Comparison of ENCODE assay signal across 19 mouse cellular contexts in genomic region chr2:180910928-180911327, GRCm38 (mm10). TPM values are rescaled to one million over a fixed set of nuclear protein-coding genes. Genes with fewer than 3 reads are reported as not detected.
DNase-seq lines count a peak whose midpoint lies in the region; ATAC-seq and TF ChIP-seq lines count a peak whose summit lies in the region.
"Had no signal": no experiment of that assay in that cellular context is flagged by ENCODE, and none has a peak within 500 bp of the region (broad histone marks: within the 10 kb centered on the region; RNA-seq: fewer than 3 reads in every experiment).

No protein-coding gene starts in this region.

- no peak for ATAC-seq in neural tube, embryonic 11.5 days (ENCODE audit: insufficient read depth, low FRiP score, low TSS enrichment)
- peak; percentile 21; the same call in 1 of the 2 replicates for ATAC-seq in stomach, postnatal 0 days (ENCODE audit: low FRiP score, low TSS enrichment)
- no peak for ATAC-seq in inflammation-experienced regulatory T-cells, adult 6 months
- ATAC-seq: forebrain, embryonic 15.5 days had no signal

- TF ChIP-seq EP300 in stomach, postnatal 0 days (optimal IDR thresholded peaks at IDR 0.05), result no peak

- no peaks in the 10 kb centered on the region for H3K4me1 ChIP-seq in neural tube, embryonic 11.5 days (ENCODE audit: control insufficient read depth, insufficient read depth, low read length)
- no peaks in the 10 kb centered on the region for H3K4me1 ChIP-seq in stomach, postnatal 0 days (replicated peaks; ENCODE audit: control insufficient read depth, insufficient read depth)

- H3K4me2 ChIP-seq in neural tube, embryonic 11.5 days (ENCODE audit: low read depth), result no peak overlapping the region
- no peak overlapping the region for H3K4me2 ChIP-seq in stomach, postnatal 0 days (replicated peaks; ENCODE audit: low read depth)
- H3K4me2 ChIP-seq: embryonic facial prominence, embryonic 12.5 days; forebrain, embryonic 15.5 days; heart, embryonic 13.5 days; hindbrain, embryonic 15.5 days had no signal

- H3K9ac ChIP-seq in neural tube, embryonic 11.5 days (ENCODE audit: low read length), result no peak overlapping the region
- no peak overlapping the region for H3K9ac ChIP-seq in stomach, postnatal 0 days (ENCODE audit: low read length)
- H3K9ac ChIP-seq: embryonic facial prominence, embryonic 12.5 days; forebrain, embryonic 15.5 days; heart, embryonic 13.5 days; hindbrain, embryonic 15.5 days had no signal

- peaks cover 25% of the 10 kb centered on the region for H3K36me3 ChIP-seq in neural tube, embryonic 11.5 days (ENCODE audit: control insufficient read depth, insufficient read depth, low read length)
- peaks cover 31% of the 10 kb centered on the region for H3K36me3 ChIP-seq in stomach, postnatal 0 days (ENCODE audit: control insufficient read depth, insufficient read depth, low read length)

- H3K27me3 ChIP-seq in neural tube, embryonic 11.5 days (ENCODE audit: control insufficient read depth, insufficient read depth, low read length), result no peaks in the 10 kb centered on the region
- no peaks in the 10 kb centered on the region for H3K27me3 ChIP-seq in stomach, postnatal 0 days (ENCODE audit: control insufficient read depth, insufficient read depth, low read length)
- H3K27me3 ChIP-seq: embryonic facial prominence, embryonic 12.5 days; forebrain, embryonic 15.5 days; heart, embryonic 13.5 days; hindbrain, embryonic 15.5 days had no signal

- peak in 1 of 2 experiments; percentile 47 for DNase-seq in layer of hippocampus, adult 2 months (ENCODE audit: low spot score in 2 of 2)
- no peak for DNase-seq in layer of hippocampus, postnatal 14 days (ENCODE audit: low spot score in 2 of 2)
- DNase-seq in neural tube, embryonic 11.5 days (ENCODE audit: low spot score), result peak; percentile 5
- DNase-seq in neural tube, embryonic 10.5 days (ENCODE audit: extremely low spot score, low spot score), result no peak
- DNase-seq in stomach, postnatal 0 days (ENCODE audit: low spot score), result no peak
- DNase-seq: adrenal gland, postnatal 10 days; cerebellum, adult 11-12 months; cerebellum, adult 9-10 months; cerebellum, postnatal 25 days; gastrocnemius, postnatal 36 days; heart, adult 11 months; heart, postnatal 36 days had no signal

- WGBS in neural tube, embryonic 11.5 days, result 93% methylated on average over 12 of the region's 12 CpGs
- WGBS in stomach, postnatal 0 days, result 92% methylated on average over 12 of the region's 12 CpGs

- peak overlapping the region; percentile 61 for H3K27ac ChIP-seq in layer of hippocampus, adult 2 months
- no peak overlapping the region for H3K27ac ChIP-seq in neural tube, embryonic 11.5 days (ENCODE audit: low read depth, low read length)
- no peak overlapping the region for H3K27ac ChIP-seq in stomach, postnatal 0 days (replicated peaks)
- H3K27ac ChIP-seq: embryonic facial prominence, embryonic 12.5 days; forebrain, embryonic 15.5 days; heart, embryonic 13.5 days; hindbrain, embryonic 15.5 days had no signal

- H3K4me3 ChIP-seq in layer of hippocampus, adult 2 months, result no peak overlapping the region
- H3K4me3 ChIP-seq in neural tube, embryonic 11.5 days (ENCODE audit: low read depth, low read length), result no peak overlapping the region
- no peak overlapping the region for H3K4me3 ChIP-seq in stomach, postnatal 0 days (ENCODE audit: low read depth, low read length)
- H3K4me3 ChIP-seq: embryonic facial prominence, embryonic 12.5 days; forebrain, embryonic 15.5 days; heart, embryonic 13.5 days; hindbrain, embryonic 15.5 days had no signal

- H3K9me3 ChIP-seq in neural tube, embryonic 11.5 days (ENCODE audit: control insufficient read depth, low read length), result no peaks in the 10 kb centered on the region
- no peaks in the 10 kb centered on the region for H3K9me3 ChIP-seq in stomach, postnatal 0 days (ENCODE audit: control insufficient read depth, low read length)
- H3K9me3 ChIP-seq: embryonic facial prominence, embryonic 12.5 days; forebrain, embryonic 15.5 days; heart, embryonic 13.5 days; hindbrain, embryonic 15.5 days had no signal

- TF ChIP-seq CTCF in layer of hippocampus, adult 2 months (conservative IDR thresholded peaks at IDR 0.05), result 0 out of 2 replicates have a peak, but pooled peaks have one; percentile 23
- no peak for TF ChIP-seq CTCF in stomach, postnatal 0 days (IDR thresholded peaks at IDR 0.05; ENCODE audit: low read depth)

RNA-seq across cellular contexts. Expression of gene Ythdf1, which starts 9.8 kb away (rescaled TPM):
- 10 to 100 TPM; 54.1 to 54.2 TPM for total RNA-seq in layer of hippocampus, adult 2 months (2021)
- total RNA-seq in layer of hippocampus, postnatal 14 days (2021), result 10 to 100 TPM; 63.5 to 65.7 TPM
- 75.7 and 77.9 TPM in 2 replicates for polyA plus RNA-seq in neural tube, embryonic 11.5 days (2014; fragmentation: Nextera tagmentation; extraction: Ambion mirVana)
- polyA plus RNA-seq in stomach, postnatal 0 days (2015; fragmentation: Nextera tagmentation; extraction: Ambion mirVana), result 26.2 and 27.6 TPM in 2 replicates
- 10 to 100 TPM in 2 of 3 experiments, 1 to 10 TPM in 1; 8.7 to 13.0 (median 10.2) TPM for polyA plus RNA-seq in inflammation-experienced regulatory T-cells, adult 6 months (2017; shearing (Covaris generic))

RNA-seq across cellular contexts. Expression of gene Birc7, which starts 17.9 kb away (rescaled TPM):
- not detected for total RNA-seq in layer of hippocampus, adult 2 months (2021)
- not detected for total RNA-seq in layer of hippocampus, postnatal 14 days (2021)
- polyA plus RNA-seq in neural tube, embryonic 11.5 days (2014; fragmentation: Nextera tagmentation; extraction: Ambion mirVana), result 0.25 and 0.46 TPM in 2 replicates
- 0.06 and 0.11 TPM in 2 replicates for polyA plus RNA-seq in stomach, postnatal 0 days (2015; fragmentation: Nextera tagmentation; extraction: Ambion mirVana)
- not detected for polyA plus RNA-seq in inflammation-experienced regulatory T-cells, adult 6 months (2017; shearing (Covaris generic))
- total RNA-seq: adrenal gland, postnatal 10 days; adrenal gland, postnatal 4 days; gastrocnemius, adult 8-10 months; gastrocnemius, postnatal 36 days; heart, postnatal 36 days had no signal
- polyA plus RNA-seq: embryonic facial prominence, embryonic 12.5 days had no signal

RNA-seq across cellular contexts. Expression of gene Nkain4, which starts 43.6 kb away (rescaled TPM):
- total RNA-seq in layer of hippocampus, adult 2 months (2021), result 10 to 100 TPM; 54.3 to 55.1 TPM
- total RNA-seq in layer of hippocampus, postnatal 14 days (2021), result 10 to 100 TPM; 56.1 to 56.9 TPM
- polyA plus RNA-seq in neural tube, embryonic 11.5 days (2014; fragmentation: Nextera tagmentation; extraction: Ambion mirVana), result 65.1 and 73.6 TPM in 2 replicates
- 42.7 and 44.0 TPM in 2 replicates for polyA plus RNA-seq in stomach, postnatal 0 days (2015; fragmentation: Nextera tagmentation; extraction: Ambion mirVana)
- polyA plus RNA-seq in inflammation-experienced regulatory T-cells, adult 6 months (2017; shearing (Covaris generic)), result not detected
- total RNA-seq: gastrocnemius, postnatal 36 days had no signal

RNA-seq across cellular contexts. Expression of gene Arfgap1, which starts 56.1 kb away (rescaled TPM):
- total RNA-seq in layer of hippocampus, adult 2 months (2021), result 100 to 1,000 TPM; 139 to 144 TPM
- total RNA-seq in layer of hippocampus, postnatal 14 days (2021), result 100 to 1,000 TPM; 126 to 127 TPM
- 60.2 and 61.4 TPM in 2 replicates for polyA plus RNA-seq in neural tube, embryonic 11.5 days (2014; fragmentation: Nextera tagmentation; extraction: Ambion mirVana)
- 45.1 and 45.2 TPM in 2 replicates for polyA plus RNA-seq in stomach, postnatal 0 days (2015; fragmentation: Nextera tagmentation; extraction: Ambion mirVana)
- polyA plus RNA-seq in inflammation-experienced regulatory T-cells, adult 6 months (2017; shearing (Covaris generic)), result 10 to 100 TPM; 51.9 to 68.0 (median 52.9) TPM

Comparison
In these comparisons a context has a peak if more than half of its experiments do, and no peak if none do; other contexts are left out.
1. RNA of gene Nkain4, which starts 43.6 kb away (polyA plus RNA-seq): 65.1 to 73.6 TPM in neural tube, embryonic 11.5 days and 42.7 to 44.0 TPM in stomach, postnatal 0 days; not detected in inflammation-experienced regulatory T-cells, adult 6 months; every median in the first group is over 10 times any median in the second.